Mouse (Mus musculus): Measurements from ENCODE around the gene Eif4a1. TPM values are rescaled to one million over a fixed set of nuclear protein-coding genes. Genes with fewer than 3 reads are reported as not detected.

Eif4a1 gene
- polyA plus RNA-seq, 1 experiment, result 316 TPM

- Histone ChIP-seq H3K27ac (ENCODE audit: insufficient read depth, low read length) (peak within 1 kb of the TSS; percentile 80), H3K4me3 (replicated peaks; ENCODE audit: insufficient read depth, low read depth, low read length) (peak within 1 kb of the TSS; percentile 55), H3K27me3 (ENCODE audit: control insufficient read depth, insufficient read depth, low read length) (no peaks in the 10 kb centered on the region), H3K4me1 (ENCODE audit: control insufficient read depth, insufficient read depth, low read length) (peaks cover 5% of the 10 kb centered on the region; the same call in 1 of the 2 replicates)
- peak; percentile 65 to 75 for DNase-seq
- TF ChIP-seq CTCF (IDR thresholded peaks at IDR 0.05; ENCODE audit: borderline replicate concordance, insufficient read depth, low read depth, low read length) (no peak), POLR2A (IDR thresholded peaks at IDR 0.05; ENCODE audit: borderline replicate concordance, insufficient read depth, low read length) (0 out of 2 replicates have a peak, but pooled peaks have one; percentile 13)
- WGBS, result 1% methylated on average over 38 of the region's 41 CpGs
These were observed 23.3 kb upstream of the Eif4a1 start, which contains the start of the genes Tnfsf12 and Tnfsfm13 for GRCm38 (mm10) chr11:69695361-69696181. Gene Tnfsf12 (minus strand): TSS chr11:69695849. Gene Tnfsfm13 (minus strand): TSS chr11:69696098.

GRCm38 (mm10) chr11:69695046-69695360 is 22.8 kb upstream of the Eif4a1 start:
- TF ChIP-seq CTCF (IDR thresholded peaks at IDR 0.05; ENCODE audit: borderline replicate concordance, insufficient read depth, low read depth, low read length), result no peak
- TF ChIP-seq POLR2A (IDR thresholded peaks at IDR 0.05; ENCODE audit: borderline replicate concordance, insufficient read depth, low read length), result no peak
- H3K4me3 ChIP-seq (replicated peaks; ENCODE audit: insufficient read depth, low read depth, low read length), result peak overlapping the region; percentile 55
- peak overlapping the region; percentile 75 for H3K27ac ChIP-seq (ENCODE audit: insufficient read depth, low read length)
- DNase-seq, result no peak
- peaks cover 5% of the 10 kb centered on the region; the same call in 1 of the 2 replicates for H3K4me1 ChIP-seq (ENCODE audit: control insufficient read depth, insufficient read depth, low read length)
- 4% methylated on average over 6 of the region's 6 CpGs for WGBS
- H3K27me3 ChIP-seq (ENCODE audit: control insufficient read depth, insufficient read depth, low read length), result no peaks in the 10 kb centered on the region

- no peak for TF ChIP-seq POLR2A (IDR thresholded peaks at IDR 0.05; ENCODE audit: borderline replicate concordance, insufficient read depth, low read length)
- no peak for TF ChIP-seq CTCF (IDR thresholded peaks at IDR 0.05; ENCODE audit: borderline replicate concordance, insufficient read depth, low read depth, low read length)
These were observed 21.3 kb upstream of the Eif4a1 start for GRCm38 (mm10) chr11:69693421-69693965.

GRCm38 (mm10) chr11:69692863-69693262 is 20.6 kb upstream of the Eif4a1 start:
- DNase-seq, result no peak
- WGBS, result 90% methylated on average over 6 of the region's 6 CpGs
- H3K4me1 ChIP-seq (ENCODE audit: control insufficient read depth, insufficient read depth, low read length), result peaks cover 5% of the 10 kb centered on the region; the same call in 1 of the 2 replicates
- no peak for TF ChIP-seq POLR2A (IDR thresholded peaks at IDR 0.05; ENCODE audit: borderline replicate concordance, insufficient read depth, low read length)
- TF ChIP-seq CTCF (IDR thresholded peaks at IDR 0.05; ENCODE audit: borderline replicate concordance, insufficient read depth, low read depth, low read length), result no peak
- no peaks in the 10 kb centered on the region for H3K27me3 ChIP-seq (ENCODE audit: control insufficient read depth, insufficient read depth, low read length)
- H3K4me3 ChIP-seq (replicated peaks; ENCODE audit: insufficient read depth, low read depth, low read length), result no peak overlapping the region
- H3K27ac ChIP-seq (ENCODE audit: insufficient read depth, low read length), result no peak overlapping the region

More at GRCm38 (mm10) chr11:69693421-69693965, 21.3 kb upstream of the Eif4a1 start:
- Histone ChIP-seq H3K27me3 (ENCODE audit: control insufficient read depth, insufficient read depth, low read length) (no peaks in the 10 kb centered on the region), H3K4me1 (ENCODE audit: control insufficient read depth, insufficient read depth, low read length) (peaks cover 5% of the 10 kb centered on the region; the same call in 1 of the 2 replicates), H3K4me3 (replicated peaks; ENCODE audit: insufficient read depth, low read depth, low read length) (no peak overlapping the region), H3K27ac (ENCODE audit: insufficient read depth, low read length) (no peak overlapping the region)
- no peak for DNase-seq
- WGBS, result 62% methylated on average over 11 of the region's 11 CpGs

- peaks cover 5% of the 10 kb centered on the region; the same call in 1 of the 2 replicates for H3K4me1 ChIP-seq (ENCODE audit: control insufficient read depth, insufficient read depth, low read length)
- no peak overlapping the region for H3K4me3 ChIP-seq (replicated peaks; ENCODE audit: insufficient read depth, low read depth, low read length)
- TF ChIP-seq CTCF (IDR thresholded peaks at IDR 0.05; ENCODE audit: borderline replicate concordance, insufficient read depth, low read depth, low read length) (no peak), POLR2A (IDR thresholded peaks at IDR 0.05; ENCODE audit: borderline replicate concordance, insufficient read depth, low read length) (no peak)
- no peak for DNase-seq
- H3K27me3 ChIP-seq (ENCODE audit: control insufficient read depth, insufficient read depth, low read length), result no peaks in the 10 kb centered on the region
- WGBS, result 82% methylated on average over 9 of the region's 9 CpGs
- H3K27ac ChIP-seq (ENCODE audit: insufficient read depth, low read length), result no peak overlapping the region
These were observed 20.1 kb upstream of the Eif4a1 start for GRCm38 (mm10) chr11:69692196-69692811.

- Histone ChIP-seq H3K4me3 (replicated peaks; ENCODE audit: insufficient read depth, low read depth, low read length) (no peak overlapping the region), H3K27me3 (ENCODE audit: control insufficient read depth, insufficient read depth, low read length) (no peaks in the 10 kb centered on the region), H3K4me1 (ENCODE audit: control insufficient read depth, insufficient read depth, low read length) (peaks cover 22% of the 10 kb centered on the region), H3K27ac (ENCODE audit: insufficient read depth, low read length) (no peak overlapping the region)
- TF ChIP-seq CTCF (IDR thresholded peaks at IDR 0.05; ENCODE audit: borderline replicate concordance, insufficient read depth, low read depth, low read length), result no peak
- no peak for TF ChIP-seq POLR2A (IDR thresholded peaks at IDR 0.05; ENCODE audit: borderline replicate concordance, insufficient read depth, low read length)
- no peak for DNase-seq
- WGBS, result 100% methylated on average over 1 of the region's 1 CpGs
These were observed 17.7 kb upstream of the Eif4a1 start for GRCm38 (mm10) chr11:69689891-69690290.

GRCm38 (mm10) chr11:69687061-69687460 is 14.8 kb upstream of the Eif4a1 start:
- peak in 1 of 2 experiments; percentile 11 for DNase-seq
- H3K4me1 ChIP-seq (ENCODE audit: control insufficient read depth, insufficient read depth, low read length), result peaks cover 36% of the 10 kb centered on the region
- H3K4me3 ChIP-seq (replicated peaks; ENCODE audit: insufficient read depth, low read depth, low read length), result no peak overlapping the region
- WGBS, result 60% methylated on average over 5 of the region's 5 CpGs
- H3K27ac ChIP-seq (ENCODE audit: insufficient read depth, low read length), result peak overlapping the region; percentile 26
- TF ChIP-seq POLR2A (IDR thresholded peaks at IDR 0.05; ENCODE audit: borderline replicate concordance, insufficient read depth, low read length) (no peak), CTCF (IDR thresholded peaks at IDR 0.05; ENCODE audit: borderline replicate concordance, insufficient read depth, low read depth, low read length) (no peak)
- H3K27me3 ChIP-seq (ENCODE audit: control insufficient read depth, insufficient read depth, low read length), result no peaks in the 10 kb centered on the region
